Mouse (Mus musculus) kidney, adult 2 months (tissue): ENCODE data around the gene Gatad2a. TPM values are rescaled to one million over a fixed set of nuclear protein-coding genes. Genes with fewer than 3 reads are reported as not detected.
"Not testable (repeated sequence)": the region's sequence is repeated elsewhere in the genome, so short reads cannot be mapped to it uniquely, and the experiment has no call there.

Experiments used
- DNase-seq: peaks from one replicate; pipeline ENCODE4 v3.0.0; 2021
- H3K27ac ChIP-seq: fragments of 200-500 bp; 2 replicates; pipeline ENCODE4 v1.5.1; 2012; ENCODE audit warnings: low read depth, low read length, control low read depth, inconsistent platforms; ENCODE audit not compliant: insufficient read depth
- H3K27me3 ChIP-seq: fragments of 200-500 bp; replicated peaks from 2 replicates; pipeline ENCODE4 v1.6.1; 2012; ENCODE audit warnings: mild to moderate bottlenecking, moderate library complexity, low read length, inconsistent platforms; ENCODE audit not compliant: control insufficient read depth, insufficient read depth
- H3K36me3 ChIP-seq: fragments of 200-500 bp; 2 replicates; pipeline ENCODE4 v1.6.1; 2012; ENCODE audit warnings: mild to moderate bottlenecking, moderate library complexity, low read length, inconsistent platforms; ENCODE audit not compliant: control insufficient read depth, insufficient read depth
- H3K4me1 ChIP-seq: fragments of 200-500 bp; 2 replicates; pipeline ENCODE4 v1.6.1; 2011; ENCODE audit warnings: low read length; ENCODE audit not compliant: control insufficient read depth, insufficient read depth
- H3K4me3 ChIP-seq: fragments of 200-500 bp; 2 replicates; pipeline ENCODE4 v1.5.1; 2011; ENCODE audit warnings: mild to moderate bottlenecking, low read depth, low read length, control low read depth; ENCODE audit not compliant: insufficient read depth
- CTCF ChIP-seq: fragments of 200-500 bp; conservative IDR thresholded peaks from 2 replicates; pipeline ENCODE4 v1.5.1; 2011; ENCODE audit warnings: low read depth, mild to moderate bottlenecking, control low read depth, low read length, moderate library complexity, mixed read lengths; ENCODE audit not compliant: insufficient read depth, insufficient read length
- POLR2A ChIP-seq: fragments of 200-500 bp; IDR thresholded peaks from one replicate; pipeline ENCODE4 v1.6.1; 2011; ENCODE audit warnings: low read depth, low read length, control low read depth
- WGBS: fragments of 180-500 bp; shearing (Covaris S2); methylation state at CpG from one replicate; pipeline ENCODE4 v1.1.7; 2018; 5-methylcytosine and 5-hydroxymethylcytosine counted together
- polyA plus RNA-seq: library from polyadenylated mRNA; depleted of rRNA; stranded (reverse); fragments of >200 nt; gene quantifications from 2 replicates; pipeline ENCODE4 v1.2.3, GENCODE M21; 2012

The Gatad2a gene
- polyA plus RNA-seq, 1 experiment: 60.9 TPM

GRCm38 (mm10) chr8:70003204-70003657 is 7.0 kb upstream of the Gatad2a start:
- H3K4me1 ChIP-seq: peaks cover 19% of the 10 kb centered on the region
- no peaks in the 10 kb centered on the region for H3K36me3 ChIP-seq
- no peaks in the 10 kb centered on the region for H3K27me3 ChIP-seq
- no peak overlapping the region for H3K4me3 ChIP-seq
- H3K27ac ChIP-seq: no peak overlapping the region
- DNase-seq: no peak
- WGBS: 65% methylated on average over 4 of the region's 4 CpGs
- TF ChIP-seq POLR2A (no peak), CTCF (0 out of 2 replicates have a peak, but pooled peaks have one; percentile 17)

DNA sequence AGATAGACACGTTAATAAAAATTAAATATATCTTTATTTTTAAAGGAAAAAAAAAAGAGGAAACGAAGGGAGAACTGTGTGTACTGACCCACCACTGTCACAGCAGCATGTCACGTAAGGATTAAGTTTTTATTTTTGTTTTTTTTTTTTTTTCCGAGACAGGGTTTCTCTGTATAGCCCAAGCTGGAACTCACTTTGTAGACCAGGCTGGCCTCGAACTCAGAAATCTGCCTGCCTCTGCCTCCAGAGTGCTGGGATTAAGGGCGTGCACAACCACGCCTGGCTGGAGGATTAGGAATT is 5.7 kb upstream of the Gatad2a start:
- H3K27ac ChIP-seq, H3K27me3 ChIP-seq, H3K4me3 ChIP-seq, DNase-seq, H3K36me3 ChIP-seq: not testable (repeated sequence)
- H3K4me1 ChIP-seq: peaks cover 20% of the 10 kb centered on the region
- WGBS: 37% methylated on average over 7 of the region's 7 CpGs

GRCm38 (mm10) chr8:70001176-70001891 is 5.2 kb upstream of the Gatad2a start:
- DNase-seq: peak; percentile 74
- Histone ChIP-seq H3K4me3 (peak overlapping the region; percentile 29), H3K27ac (peak overlapping the region; percentile 80), H3K36me3 (no peaks in the 10 kb centered on the region), H3K27me3 (no peaks in the 10 kb centered on the region), H3K4me1 (peaks cover 20% of the 10 kb centered on the region)
- peak; percentile 78 for TF ChIP-seq CTCF
- no peak for TF ChIP-seq POLR2A
- WGBS: 3% methylated on average over 16 of the region's 16 CpGs

- TF ChIP-seq CTCF (no peak), POLR2A (no peak)
These were observed 4.0 kb upstream of the Gatad2a start for GRCm38 (mm10) chr8:70000226-70000625.

DNA sequence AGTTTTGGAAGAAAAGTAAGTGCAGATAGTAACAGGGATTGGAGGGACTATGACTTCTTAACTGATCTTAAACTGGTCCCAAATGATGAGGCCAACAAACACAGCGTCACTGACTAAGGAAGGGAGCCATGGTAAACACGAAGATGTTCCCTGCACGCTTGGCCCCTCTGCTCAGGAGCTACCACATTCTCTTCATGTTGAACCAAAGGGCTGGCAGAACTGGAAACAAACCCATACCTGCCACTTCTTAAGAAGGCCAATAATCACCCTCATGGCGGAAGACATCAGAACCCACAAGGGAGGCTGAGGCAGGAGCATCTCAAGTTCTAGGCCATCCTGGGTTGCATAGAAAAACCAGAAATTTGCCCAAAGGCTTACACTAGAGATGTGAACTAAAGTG is 3.1 kb upstream of the Gatad2a start:
- WGBS: 91% methylated on average over 4 of the region's 4 CpGs
- H3K27ac ChIP-seq: peak overlapping the region; percentile 76; the same call in 1 of the 2 replicates
- no peaks in the 10 kb centered on the region for H3K27me3 ChIP-seq
- no peak for DNase-seq
- H3K4me1 ChIP-seq: peaks cover 24% of the 10 kb centered on the region
- no peaks in the 10 kb centered on the region for H3K36me3 ChIP-seq
- no peak overlapping the region for H3K4me3 ChIP-seq
- TF ChIP-seq POLR2A: no peak
- no peak for TF ChIP-seq CTCF

More at GRCm38 (mm10) chr8:70000226-70000625, 4.0 kb upstream of the Gatad2a start:
- no peaks in the 10 kb centered on the region for H3K27me3 ChIP-seq
- 95% methylated on average over 2 of the region's 2 CpGs for whole genome bisulfite sequencing
- no peak overlapping the region for H3K27ac ChIP-seq
- no peaks in the 10 kb centered on the region for H3K36me3 ChIP-seq
- peaks cover 20% of the 10 kb centered on the region for H3K4me1 ChIP-seq
- DNase-seq: no peak
- no peak overlapping the region for H3K4me3 ChIP-seq

- peak; percentile 90 for DNase-seq
- H3K4me1 ChIP-seq: peaks cover 24% of the 10 kb centered on the region
- no peaks in the 10 kb centered on the region for H3K27me3 ChIP-seq
- 58% methylated on average over 3 of the region's 3 CpGs for WGBS
- no peaks in the 10 kb centered on the region for H3K36me3 ChIP-seq
- H3K27ac ChIP-seq: peak overlapping the region; percentile 93
- H3K4me3 ChIP-seq: no peak overlapping the region
- no peak for TF ChIP-seq POLR2A
These were observed 2.5 kb upstream of the Gatad2a start for GRCm38 (mm10) chr8:69998706-69999105.

DNA sequence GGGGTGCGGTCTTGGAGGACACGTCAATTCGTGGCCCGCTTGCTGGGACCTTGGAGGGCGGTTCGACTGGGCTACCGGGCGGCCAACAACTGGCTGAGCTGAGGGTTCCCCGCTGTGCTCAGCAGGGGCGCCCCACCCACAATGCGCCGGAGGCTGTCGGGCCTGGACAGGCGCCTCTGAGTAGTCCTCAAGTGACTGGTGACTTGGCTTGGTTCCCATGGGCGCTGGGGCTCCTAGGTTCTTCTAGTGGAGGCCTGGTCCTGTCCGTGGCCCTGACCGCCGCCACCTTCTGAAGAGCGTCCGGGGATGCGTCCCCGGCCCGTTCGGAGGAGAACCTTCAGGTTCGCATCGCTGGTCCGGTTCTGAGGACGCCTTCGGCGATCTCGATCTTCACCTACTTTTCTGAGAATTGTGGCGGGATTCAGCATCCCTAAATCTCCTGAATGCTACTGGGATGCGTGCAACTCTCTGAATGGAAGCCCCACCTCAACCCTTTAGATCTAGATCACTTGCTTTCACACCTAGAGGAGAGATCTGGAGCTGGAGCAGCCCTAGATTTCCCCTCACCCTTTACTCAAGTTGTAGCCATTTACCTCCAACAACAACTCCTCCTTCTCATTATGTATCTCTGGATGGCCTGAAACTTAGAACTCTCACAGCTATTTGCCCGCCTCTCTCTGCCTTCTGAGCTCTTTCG is 553 bp upstream of the Gatad2a start:
- WGBS: 3% methylated on average over 35 of the region's 35 CpGs
- TF ChIP-seq CTCF (no peak), POLR2A (peak; percentile 46)
- Histone ChIP-seq H3K27me3 (no peaks in the 10 kb centered on the region), H3K4me3 (peak overlapping the region; percentile 65), H3K36me3 (no peaks in the 10 kb centered on the region), H3K27ac (peak overlapping the region; percentile 86), H3K4me1 (peaks cover 24% of the 10 kb centered on the region)
- DNase-seq: no peak
